Mouse (Mus musculus): ENCODE results near the gene Tpk1.

Gene Tpk1

GRCm38 (mm10) chr6:43363291-43363820, 302.7 kb downstream of the Tpk1 start:
- in situ Hi-C loops (cut with MboI, MseI), result loop anchor here (10.0 kb wide), 1 partner anchor 739 kb away; no protein-coding TSS in a partner anchor

- in situ Hi-C loops (cut with MboI, MseI), result loop anchor here (10.0 kb wide), 1 partner anchor 736 kb away; no protein-coding TSS in a partner anchor
Measured at GRCm38 (mm10) chr6:43361248-43361647, 304.8 kb downstream of the Tpk1 start.

- in situ Hi-C loops (cut with MboI, MseI), result loop anchor here (10.0 kb wide), 1 partner anchor 735 kb away; no protein-coding TSS in a partner anchor
Measured at GRCm38 (mm10) chr6:43360214-43360613, 305.9 kb downstream of the Tpk1 start.

- in situ Hi-C loops (cut with MboI, MseI), result no loop called here
Measured at GRCm38 (mm10) chr6:43354562-43355241, 311.4 kb downstream of the Tpk1 start.

GRCm38 (mm10) chr6:43353446-43353845, 312.6 kb downstream of the Tpk1 start:
- in situ Hi-C loops (cut with MboI, MseI), result no loop called here

GRCm38 (mm10) chr6:43349083-43349482, 317.0 kb downstream of the Tpk1 start:
- in situ Hi-C loops (cut with MboI, MseI), result no loop called here

- in situ Hi-C loops (cut with MboI, MseI), result no loop called here
Measured at GRCm38 (mm10) chr6:43347637-43348036, 318.4 kb downstream of the Tpk1 start.

GRCm38 (mm10) chr6:43343006-43343405, 323.1 kb downstream of the Tpk1 start:
- in situ Hi-C loops (cut with MboI, MseI), result no loop called here

- in situ Hi-C loops (cut with MboI, MseI), result no loop called here
Measured at GRCm38 (mm10) chr6:43342386-43342785, 323.7 kb downstream of the Tpk1 start.

GRCm38 (mm10) chr6:43338804-43339203, 327.3 kb downstream of the Tpk1 start:
- in situ Hi-C loops (cut with MboI, MseI), result no loop called here

- in situ Hi-C loops (cut with MboI, MseI), result no loop called here
Measured at GRCm38 (mm10) chr6:43337491-43337961, 328.6 kb downstream of the Tpk1 start.

- in situ Hi-C loops (cut with MboI, MseI), result no loop called here
Measured at GRCm38 (mm10) chr6:43335619-43336234, 330.4 kb downstream of the Tpk1 start.

- in situ Hi-C loops (cut with MboI, MseI), result no loop called here
Measured at GRCm38 (mm10) chr6:43333479-43333878, 332.6 kb downstream of the Tpk1 start.

- in situ Hi-C loops (cut with MboI, MseI), result no loop called here
Measured at GRCm38 (mm10) chr6:43312961-43313656, 353.0 kb downstream of the Tpk1 start.

GRCm38 (mm10) chr6:43312546-43312945, 353.5 kb downstream of the Tpk1 start:
- in situ Hi-C loops (cut with MboI, MseI), result no loop called here

GRCm38 (mm10) chr6:43310071-43310470, 356.0 kb downstream of the Tpk1 start:
- in situ Hi-C loops (cut with MboI, MseI), result no loop called here

GRCm38 (mm10) chr6:43309454-43309853, 356.6 kb downstream of the Tpk1 start, which contains the start of gene Nobox:
Nobox (minus strand) TSS chr6:43309554.
- in situ Hi-C loops (cut with MboI, MseI), result loop anchor here (10.0 kb wide), 1 partner anchor 965 kb away; no protein-coding TSS in a partner anchor

- in situ Hi-C loops (cut with MboI, MseI), result no loop called here
Measured at GRCm38 (mm10) chr6:43297508-43297850, 368.6 kb downstream of the Tpk1 start.

- in situ Hi-C loops (cut with MboI, MseI), result no loop called here
Measured at GRCm38 (mm10) chr6:43296798-43297507, 369.1 kb downstream of the Tpk1 start.

- in situ Hi-C loops (cut with MboI, MseI), result no loop called here
Measured at GRCm38 (mm10) chr6:43295908-43296307, 370.2 kb downstream of the Tpk1 start.

Data from T-helper 1 cell (primary cell).